Mouse (Mus musculus) ES-E14 (cell line): Measurements from ENCODE around the gene Nedd8.

Experiments
- HCFC1 ChIP-seq: IDR thresholded peaks from 2 replicates; pipeline ENCODE4 v1.6.1; 2012; ENCODE audit warnings: low read length, inconsistent platforms, borderline replicate concordance; ENCODE audit not compliant: insufficient read depth
- MAFK ChIP-seq: IDR thresholded peaks from 2 replicates; pipeline ENCODE4 v1.6.1; 2014; ENCODE audit warnings: mild to moderate bottlenecking, low read depth, low read length, inconsistent platforms; ENCODE audit not compliant: insufficient read depth
- ZC3H11A ChIP-seq: IDR thresholded peaks from 2 replicates; pipeline ENCODE4 v1.6.1; 2012; ENCODE audit warnings: low read depth, mild to moderate bottlenecking, inconsistent platforms, low read length, borderline replicate concordance
- ZNF384 ChIP-seq: IDR thresholded peaks from 2 replicates; pipeline ENCODE4 v1.6.1; 2012; ENCODE audit warnings: low read depth, low read length, inconsistent platforms

DNA sequence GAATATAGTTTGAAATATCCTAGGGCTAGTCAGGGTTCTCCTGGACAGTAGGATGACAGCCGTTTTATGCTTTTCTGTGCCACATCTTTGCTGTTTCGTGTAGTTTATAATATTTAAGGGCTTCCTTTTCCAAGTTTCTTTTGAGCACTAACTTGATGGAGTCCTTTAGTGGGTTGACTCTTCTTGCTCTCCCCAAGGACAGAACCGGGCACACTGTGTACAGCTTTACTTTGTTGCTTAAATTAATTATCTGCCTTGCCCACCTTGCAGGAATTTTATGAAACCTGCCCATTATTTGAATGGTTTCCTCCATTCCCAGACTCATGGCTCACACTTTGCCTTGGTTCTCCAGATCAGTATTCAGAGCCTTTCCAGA lies 10.2 kb upstream of the Nedd8 start:
- TF ChIP-seq ZC3H11A = no peak
- TF ChIP-seq ZNF384 = no peak
- no peak for TF ChIP-seq MAFK
- TF ChIP-seq HCFC1 = no peak
